In the genomic region with DNA sequence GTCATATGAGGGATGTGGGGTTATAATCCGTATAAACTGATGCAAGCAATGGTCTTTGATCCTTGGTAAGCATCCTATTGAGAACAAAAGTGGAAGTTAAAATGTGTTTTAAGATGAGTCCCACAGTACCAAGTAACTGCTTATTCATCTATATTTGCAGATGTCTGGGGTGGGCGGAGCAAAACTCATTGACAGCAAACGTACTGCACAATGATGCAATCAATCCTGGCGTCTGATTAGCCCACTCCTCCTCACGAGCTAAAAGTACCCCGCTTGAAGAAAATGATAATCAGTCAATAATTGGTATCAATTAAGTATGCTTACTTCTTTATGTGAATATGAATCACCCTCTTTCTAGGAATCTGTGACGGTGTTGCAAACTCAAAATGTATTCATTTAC, we compare ENCODE assay signal across 19 mouse cellular contexts.
DNase-seq lines count a peak whose midpoint lies in the region; ATAC-seq and TF ChIP-seq lines count a peak whose summit lies in the region.
"Had no signal": no experiment of that assay in that cellular context is flagged by ENCODE, and none has a peak within 500 bp of the region (broad histone marks: within the 10 kb centered on the region; RNA-seq: fewer than 3 reads in every experiment).

No protein-coding gene starts in this region.

- H3K9me3 ChIP-seq in forebrain, embryonic 14.5 days (replicated peaks; ENCODE audit: control insufficient read depth, low read length): no peaks in the 10 kb centered on the region
- no peaks in the 10 kb centered on the region for H3K9me3 ChIP-seq in forebrain, postnatal 0 days (ENCODE audit: low read length)
- H3K9me3 ChIP-seq: embryonic facial prominence, embryonic 13.5 days; embryonic facial prominence, embryonic 15.5 days; forebrain, embryonic 10.5 days had no signal

- H3K4me2 ChIP-seq in forebrain, embryonic 14.5 days (ENCODE audit: low read length): no peak overlapping the region
- no peak overlapping the region for H3K4me2 ChIP-seq in forebrain, postnatal 0 days (ENCODE audit: low read depth)
- H3K4me2 ChIP-seq: embryonic facial prominence, embryonic 13.5 days; embryonic facial prominence, embryonic 15.5 days had no signal

- no peak overlapping the region for H3K27ac ChIP-seq in forebrain, embryonic 14.5 days (ENCODE audit: low read depth, low read length)
- no peak overlapping the region for H3K27ac ChIP-seq in forebrain, postnatal 0 days (ENCODE audit: low read depth, low read length)
- peak overlapping the region; percentile 66 for H3K27ac ChIP-seq in gastrocnemius, adult 2 months
- H3K27ac ChIP-seq: embryonic facial prominence, embryonic 13.5 days; embryonic facial prominence, embryonic 15.5 days; forebrain, embryonic 10.5 days had no signal

- no peak overlapping the region for H3K9ac ChIP-seq in forebrain, embryonic 14.5 days (ENCODE audit: low read length)
- H3K9ac ChIP-seq in forebrain, postnatal 0 days: no peak overlapping the region
- H3K9ac ChIP-seq: embryonic facial prominence, embryonic 13.5 days; embryonic facial prominence, embryonic 15.5 days had no signal

- peak; percentile 40 for DNase-seq in forebrain, embryonic 14.5 days (ENCODE audit: low spot score)
- DNase-seq in forebrain, postnatal 0 days: no peak
- no peak for DNase-seq in gastrocnemius, adult 2 months
- no peak for DNase-seq in gastrocnemius, adult 8-10 months (ENCODE audit: low spot score in 2 of 2)
- peak; percentile 57 for DNase-seq in brain, embryonic 14.5 days (ENCODE audit: low read depth)
- DNase-seq in cerebellum, postnatal 36 days: no peak
- DNase-seq: adrenal gland, adult 2 months; adrenal gland, postnatal 10 days; adrenal gland, postnatal 25 days; cerebellum, adult 11-12 months; cerebellum, adult 2 months; cerebellum, adult 9-10 months; cerebellum, postnatal 10 days; cerebellum, postnatal 25 days; embryo, embryonic 11 days had no signal

- no peak overlapping the region for H3K4me3 ChIP-seq in forebrain, embryonic 14.5 days (ENCODE audit: low read depth, low read length)
- no peak overlapping the region for H3K4me3 ChIP-seq in forebrain, postnatal 0 days (ENCODE audit: low read depth, low read length)
- H3K4me3 ChIP-seq in gastrocnemius, adult 2 months: no peak overlapping the region
- H3K4me3 ChIP-seq: embryonic facial prominence, embryonic 13.5 days; embryonic facial prominence, embryonic 15.5 days; erythroblast, embryonic 14.5 days; forebrain, embryonic 10.5 days had no signal

- ATAC-seq in forebrain, embryonic 14.5 days: peak; percentile 65; the same call in 1 of the 2 replicates
- no peak; the same call in 1 of the 2 replicates for ATAC-seq in forebrain, postnatal 0 days

- WGBS in forebrain, embryonic 14.5 days: 53% methylated on average over 7 of the region's 7 CpGs
- WGBS in forebrain, postnatal 0 days: 54% methylated on average over 7 of the region's 7 CpGs

- no peaks in the 10 kb centered on the region for H3K36me3 ChIP-seq in forebrain, embryonic 14.5 days (ENCODE audit: control insufficient read depth, insufficient read depth, low read length)
- no peaks in the 10 kb centered on the region for H3K36me3 ChIP-seq in forebrain, postnatal 0 days (ENCODE audit: insufficient read depth)
- H3K36me3 ChIP-seq: embryonic facial prominence, embryonic 13.5 days; embryonic facial prominence, embryonic 15.5 days; forebrain, embryonic 10.5 days had no signal

- TF ChIP-seq POLR2A in brain, embryonic 14.5 days (IDR thresholded peaks at IDR 0.05; ENCODE audit: borderline replicate concordance, extremely low read depth, insufficient read depth, insufficient read length, poor library complexity, severe bottlenecking): no peak

- intact Hi-C loops in gastrocnemius, adult 2 months (cut with DNase I): no loop called here

- H3K27me3 ChIP-seq in forebrain, embryonic 14.5 days (replicated peaks; ENCODE audit: control insufficient read depth, insufficient read depth, low read length): no peaks in the 10 kb centered on the region
- no peaks in the 10 kb centered on the region for H3K27me3 ChIP-seq in forebrain, postnatal 0 days (ENCODE audit: insufficient read depth, low read length)
- H3K27me3 ChIP-seq: embryonic facial prominence, embryonic 13.5 days; embryonic facial prominence, embryonic 15.5 days had no signal

- H3K4me1 ChIP-seq in forebrain, embryonic 14.5 days (ENCODE audit: control insufficient read depth, insufficient read depth, low read length): 0 out of 2 replicates have a peak, but pooled peaks cover under 1% of the 10 kb centered on the region
- H3K4me1 ChIP-seq in forebrain, postnatal 0 days (ENCODE audit: insufficient read depth): no peaks in the 10 kb centered on the region
- H3K4me1 ChIP-seq: embryonic facial prominence, embryonic 13.5 days; embryonic facial prominence, embryonic 15.5 days; forebrain, embryonic 10.5 days had no signal

- no peak for TF ChIP-seq CTCF in forebrain, postnatal 0 days (IDR thresholded peaks at IDR 0.05; ENCODE audit: low read depth)
- no peak for TF ChIP-seq CTCF in gastrocnemius, adult 2 months (IDR thresholded peaks at IDR 0.05)
- no peak for TF ChIP-seq CTCF in brain, embryonic 14.5 days (IDR thresholded peaks at IDR 0.05; ENCODE audit: borderline replicate concordance, extremely low read depth, insufficient read depth, insufficient read length)

Comparison
In these comparisons a context has a peak if more than half of its experiments do, and no peak if none do; other contexts are left out.
1. DNase-seq: peak in forebrain, embryonic 14.5 days (single experiment) and brain, embryonic 14.5 days (single experiment); none in forebrain, postnatal 0 days (single experiment), gastrocnemius, adult 2 months (single experiment), gastrocnemius, adult 8-10 months (0 of 2) and cerebellum, postnatal 36 days (0 of 2).